Mouse (Mus musculus) MEL (cell line): ENCODE results near the gene Schip1.
A peak's percentile ranks its signal among the peaks of the same experiment; 100 is the strongest.

Experiments used
- CHD2 ChIP-seq: IDR thresholded peaks from 2 replicates; pipeline ENCODE4 v1.6.1; 2011; ENCODE audit warnings: low read length, improper control_type of control experiment
- MAX ChIP-seq: IDR thresholded peaks from 2 replicates; pipeline ENCODE4 v1.6.1; 2011; ENCODE audit warnings: low read length, improper control_type of control experiment
- MAZ ChIP-seq: IDR thresholded peaks from 2 replicates; pipeline ENCODE4 v1.6.1; 2012; ENCODE audit warnings: low read depth, mild to moderate bottlenecking, inconsistent platforms, low read length, improper control_type of control experiment
- NRF1 ChIP-seq: IDR thresholded peaks from 2 replicates; pipeline ENCODE4 v1.6.1; 2014; ENCODE audit warnings: low read depth, mild to moderate bottlenecking, inconsistent platforms, low read length, improper control_type of control experiment, moderate library complexity; ENCODE audit not compliant: poor library complexity, insufficient read depth, severe bottlenecking
- POLR2A ChIP-seq, 2 experiments: IDR thresholded peaks; 2 replicates each; pipeline ENCODE4 v1.6.1; 2011 to 2012; ENCODE audit warnings: low read length in 2 of 2, mild to moderate bottlenecking in 2 of 2, control low read depth in 1 of 2, improper control_type of control experiment in 1 of 2, low read depth in 1 of 2, moderate library complexity in 1 of 2; ENCODE audit not compliant: control insufficient read depth in 1 of 2, insufficient read depth in 1 of 2, poor library complexity in 1 of 2
- POLR2AphosphoS5 ChIP-seq: IDR thresholded peaks from 2 replicates; pipeline ENCODE4 v1.6.1; 2012; ENCODE audit warnings: low read depth, borderline replicate concordance, mild to moderate bottlenecking, inconsistent platforms, low read length, moderate library complexity, mixed read lengths

DNA sequence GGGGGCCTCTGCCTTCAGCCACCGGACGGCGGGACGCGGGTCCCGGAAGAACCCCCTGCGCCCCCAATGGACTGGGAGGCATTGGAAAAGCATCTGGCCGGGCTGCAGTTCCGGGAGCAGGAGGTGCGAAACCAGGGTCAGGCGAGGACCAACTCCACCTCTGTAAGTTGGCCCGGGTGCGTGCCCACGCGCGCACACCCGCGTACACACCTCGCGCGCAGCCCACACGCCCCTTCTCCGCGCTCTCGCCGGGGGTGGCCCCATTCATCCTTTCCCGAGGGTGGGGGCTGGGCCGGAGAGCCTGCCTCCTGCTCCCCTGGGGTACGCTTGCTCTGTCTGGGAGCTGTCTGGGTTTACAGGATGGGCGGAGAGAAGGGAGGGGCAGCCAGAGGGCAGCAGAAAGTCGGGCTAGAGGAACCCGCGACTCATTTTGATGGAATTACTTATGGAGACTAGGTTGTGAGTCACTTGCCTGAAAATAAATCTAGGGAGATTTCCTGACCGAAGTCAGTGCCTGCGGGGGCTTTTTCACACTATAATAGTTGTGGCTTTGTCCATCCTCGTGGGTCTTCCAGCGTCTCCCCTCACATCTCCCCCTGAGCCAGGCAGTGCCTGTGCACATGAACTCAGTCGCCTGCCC lies 430.6 kb downstream of the Schip1 start:
- TF ChIP-seq POLR2A (IDR thresholded peaks at IDR 0.05; ENCODE audit: control insufficient read depth in 1 of 2, insufficient read depth in 1 of 2, low read depth in 1 of 2, low read length in 2 of 2, poor library complexity in 1 of 2) (peak in 1 of 2 experiments; percentile 45; a peak in 1 of 4 replicates), NRF1 (no peak), POLR2AphosphoS5 (no peak), MAZ (peak; percentile 73; the same call in 1 of the 2 replicates), MAX (no peak), CHD2 (no peak)
